Mouse (Mus musculus) lung, postnatal 4 days (tissue): ENCODE results near the gene Prpsap1.
"Not testable (repeated sequence)": the region's sequence is repeated elsewhere in the genome, so short reads cannot be mapped to it uniquely, and the experiment has no call there.

Experiments
- DNase-seq, 2 experiments: peaks; one replicate each; pipeline ENCODE4 v3.0.0; 2021

The Prpsap1 gene

DNA sequence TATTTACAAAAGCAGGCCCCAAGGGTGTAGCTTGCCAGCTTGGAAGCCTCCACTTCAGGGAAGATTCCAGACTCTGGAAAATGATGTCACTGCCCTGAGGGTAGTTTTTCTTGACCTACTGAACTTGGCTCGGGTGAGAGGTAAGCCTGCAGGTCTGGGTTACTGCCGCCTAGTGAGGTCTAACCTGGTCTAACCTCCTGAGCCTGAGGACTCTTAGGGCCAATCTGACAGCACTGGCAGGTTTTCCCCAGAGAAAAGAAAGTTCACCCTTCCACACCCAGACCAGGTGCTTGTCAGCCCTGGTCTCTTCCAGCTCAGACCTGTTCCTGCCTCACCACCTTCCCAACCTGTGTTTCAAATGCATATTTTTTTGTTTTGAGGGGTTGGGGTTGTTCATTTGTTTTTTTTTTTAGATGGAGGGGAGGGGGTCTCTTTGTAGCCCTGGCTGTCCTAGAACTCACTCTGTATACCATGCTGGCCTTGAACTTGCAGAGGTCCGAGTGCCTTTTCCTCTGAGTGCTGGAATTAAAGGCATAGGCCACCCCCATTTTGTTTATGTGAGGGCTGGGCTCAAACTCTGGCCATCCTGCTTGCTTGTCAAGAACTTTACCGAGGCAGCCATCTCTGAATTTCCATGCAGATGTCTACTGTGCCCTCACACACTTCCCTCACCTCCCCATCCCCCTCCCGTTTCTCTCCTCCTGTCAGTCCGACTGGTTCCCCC, 67.0 kb downstream of the Prpsap1 start:
- no peak for DNase-seq

GRCm38 (mm10) chr11:116426328-116426727, 67.7 kb downstream of the Prpsap1 start:
- not testable (repeated sequence) for DNase-seq

DNA sequence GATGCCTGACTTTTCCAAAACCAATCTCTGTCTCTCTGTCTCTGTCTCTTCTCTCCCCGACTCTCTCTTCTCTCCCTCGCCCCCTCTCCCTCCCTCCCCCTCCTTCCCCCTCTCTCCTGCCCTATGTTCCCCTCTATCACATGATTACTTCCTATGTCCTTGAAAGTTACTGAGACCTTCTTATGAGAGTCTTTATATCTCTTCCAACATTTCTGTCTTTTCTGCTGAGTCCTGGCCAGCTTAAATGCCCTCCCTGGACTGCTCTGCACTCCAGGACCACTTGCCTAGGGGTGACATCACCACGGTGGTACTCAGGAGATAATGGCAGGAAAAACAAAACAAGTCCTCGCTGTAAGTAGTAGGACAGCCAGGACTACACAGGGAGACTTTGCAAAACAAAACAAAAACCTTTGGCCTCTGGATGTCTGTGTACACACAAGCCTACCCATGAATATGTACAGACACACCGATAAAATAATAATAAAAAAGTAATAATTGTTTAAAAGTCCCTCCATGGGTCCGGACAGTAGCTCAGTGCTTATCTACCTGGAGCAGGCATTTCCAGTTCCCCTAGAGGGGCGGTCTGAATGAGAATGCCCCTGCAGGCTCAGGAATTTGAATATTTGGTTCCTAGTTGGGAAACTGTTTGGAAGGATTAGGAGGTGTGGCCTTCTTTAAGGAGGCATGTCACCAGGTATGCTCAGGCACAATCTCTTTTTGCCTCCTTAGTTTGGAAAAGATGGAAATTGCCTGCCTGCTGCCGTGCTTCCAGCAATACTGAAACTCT, 69.2 kb downstream of the Prpsap1 start:
- DNase-seq, result no peak

DNA sequence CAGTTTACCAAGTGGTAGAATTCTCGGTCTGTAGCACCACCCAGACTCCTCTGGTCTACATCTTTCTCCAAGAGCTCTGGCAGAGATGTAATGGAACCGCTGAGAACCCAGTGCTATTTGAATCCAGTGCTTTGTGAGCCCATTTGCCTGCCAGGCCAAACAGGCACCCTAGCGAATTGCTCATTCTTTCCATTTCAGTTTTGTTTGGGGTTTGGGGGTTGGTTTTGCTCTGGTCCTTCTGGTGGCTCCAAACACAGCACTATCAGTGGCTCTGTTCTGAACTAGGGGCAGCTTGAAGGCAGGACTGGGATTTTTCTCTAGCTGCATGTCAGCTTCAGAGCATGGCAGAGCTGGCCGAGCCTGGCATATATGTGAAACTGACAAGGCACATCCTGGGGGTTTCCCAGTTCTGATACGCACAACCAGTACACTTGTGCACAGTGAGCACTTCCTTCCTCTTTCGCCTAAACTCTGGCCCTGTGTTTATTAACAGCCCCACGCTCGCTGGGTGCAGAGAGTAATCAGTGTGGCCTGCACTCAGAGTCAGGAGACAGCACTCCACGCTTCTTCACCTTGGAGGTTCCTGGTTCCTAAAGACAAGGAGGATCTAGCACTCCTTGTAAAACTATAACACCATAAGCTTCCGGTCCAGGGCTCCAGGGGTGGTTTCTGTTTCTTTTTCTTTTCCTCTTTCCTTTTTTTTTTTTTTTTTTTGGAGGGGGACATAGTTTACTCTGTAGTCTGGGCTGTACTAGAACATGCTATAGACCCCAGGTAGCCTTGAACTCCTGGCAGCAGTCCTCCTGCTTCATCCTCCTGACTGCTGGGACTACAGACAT, 70.0 kb downstream of the Prpsap1 start:
- peak; percentile 65 to 68 for DNase-seq

DNA sequence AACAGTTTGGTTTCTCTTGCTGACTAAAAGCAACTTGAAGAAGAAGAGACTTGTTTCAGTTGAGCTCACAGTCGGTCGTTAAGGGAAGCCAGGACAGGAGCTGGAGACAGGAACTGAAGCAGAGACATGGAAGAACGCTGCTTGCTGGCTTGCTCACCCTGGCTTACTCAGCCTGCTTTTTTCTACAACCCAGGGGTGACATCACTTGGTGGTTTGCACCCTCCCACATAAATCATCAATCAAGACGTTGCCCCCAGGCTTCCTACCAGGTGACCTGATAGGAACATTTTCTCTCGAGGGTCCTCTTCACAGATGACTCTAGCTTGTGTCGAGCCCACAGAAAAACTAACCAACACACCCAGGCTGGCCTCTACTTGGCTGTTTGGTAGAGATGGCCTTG, 70.8 kb downstream of the Prpsap1 start:
- no peak for DNase-seq

- no peak for DNase-seq
Measured at GRCm38 (mm10) chr11:116422562-116422961, 71.4 kb downstream of the Prpsap1 start.

GRCm38 (mm10) chr11:116421102-116421501, 72.9 kb downstream of the Prpsap1 start:
- DNase-seq, result no peak
